Mouse (Mus musculus) embryo, embryonic 9.5 days (tissue): Measurements from ENCODE around the gene Ddr1.
A peak's percentile ranks its signal among the peaks of the same experiment; 100 is the strongest.

Source experiments
- DNase-seq: peaks from one replicate; pipeline ENCODE4 v3.0.0-alpha.2; 2017; ENCODE audit errors: extremely low spot score

Ddr1 gene

GRCm38 (mm10) chr17:35635699-35636111, 68.7 kb downstream of the Ddr1 start:
- DNase-seq = peak; percentile 64

GRCm38 (mm10) chr17:35635202-35635601, 69.2 kb downstream of the Ddr1 start:
- no peak for DNase-seq

GRCm38 (mm10) chr17:35633992-35634391, 70.4 kb downstream of the Ddr1 start:
- no peak for DNase-seq
